Comparison of ENCODE assay signal across 9 mouse cellular contexts in genomic region chrX:133931302-133932013, GRCm38 (mm10). TPM values are rescaled to one million over a fixed set of nuclear protein-coding genes. Genes with fewer than 3 reads are reported as not detected.
DNase-seq lines count a peak whose midpoint lies in the region; ATAC-seq lines count a peak whose summit lies in the region.
"Had no signal": no experiment of that assay in that cellular context is flagged by ENCODE, and none has a peak within 500 bp of the region (broad histone marks: within the 10 kb centered on the region; RNA-seq: fewer than 3 reads in every experiment).

No protein-coding gene starts in this region.

- ATAC-seq in hindbrain, embryonic 14.5 days (ENCODE audit: low FRiP score) = no peak
- ATAC-seq in hindbrain, embryonic 16.5 days = no peak
- peak; percentile 57 for ATAC-seq in CD4-positive, CD25-positive, alpha-beta regulatory T cell, adult 4 months
- no peak for ATAC-seq in forebrain, embryonic 12.5 days (ENCODE audit: low FRiP score)

- H3K27me3 ChIP-seq in hindbrain, embryonic 14.5 days (ENCODE audit: control insufficient read depth, insufficient read depth, low read length) = no peaks in the 10 kb centered on the region
- no peaks in the 10 kb centered on the region for H3K27me3 ChIP-seq in hindbrain, embryonic 16.5 days (replicated peaks; ENCODE audit: control insufficient read depth, insufficient read depth, low read length)
- H3K27me3 ChIP-seq in forebrain, embryonic 12.5 days = peaks cover 9% of the 10 kb centered on the region; the same call in 1 of the 2 replicates
- H3K27me3 ChIP-seq: neural tube, embryonic 12.5 days had no signal

- intact Hi-C loops in left cerebral cortex, postnatal 4 days (cut with DNase I) = no loop called here

- H3K4me1 ChIP-seq in hindbrain, embryonic 14.5 days (replicated peaks; ENCODE audit: control insufficient read depth, insufficient read depth, low read length) = no peaks in the 10 kb centered on the region
- H3K4me1 ChIP-seq in hindbrain, embryonic 16.5 days (ENCODE audit: control insufficient read depth, insufficient read depth, low read depth, low read length) = no peaks in the 10 kb centered on the region
- no peaks in the 10 kb centered on the region for H3K4me1 ChIP-seq in forebrain, embryonic 12.5 days
- H3K4me1 ChIP-seq: neural tube, embryonic 12.5 days had no signal

- H3K27ac ChIP-seq in hindbrain, embryonic 14.5 days = no peak overlapping the region
- H3K27ac ChIP-seq in hindbrain, embryonic 16.5 days (ENCODE audit: low read depth, low read length) = no peak overlapping the region
- H3K27ac ChIP-seq in forebrain, embryonic 12.5 days = no peak overlapping the region
- H3K27ac ChIP-seq: neural tube, embryonic 12.5 days had no signal

- no peak overlapping the region for H3K9ac ChIP-seq in hindbrain, embryonic 14.5 days
- no peak overlapping the region for H3K9ac ChIP-seq in hindbrain, embryonic 16.5 days (ENCODE audit: low read depth, low read length)
- H3K9ac ChIP-seq in forebrain, embryonic 12.5 days = no peak overlapping the region
- H3K9ac ChIP-seq: neural tube, embryonic 12.5 days had no signal

- H3K36me3 ChIP-seq in hindbrain, embryonic 14.5 days (replicated peaks; ENCODE audit: control insufficient read depth, insufficient read depth) = no peaks in the 10 kb centered on the region
- H3K36me3 ChIP-seq in hindbrain, embryonic 16.5 days (ENCODE audit: control insufficient read depth, insufficient read depth, low read length) = no peaks in the 10 kb centered on the region
- H3K36me3 ChIP-seq in forebrain, embryonic 12.5 days (replicated peaks) = no peaks in the 10 kb centered on the region
- H3K36me3 ChIP-seq: neural tube, embryonic 12.5 days had no signal

- no peak overlapping the region for H3K4me3 ChIP-seq in hindbrain, embryonic 14.5 days (replicated peaks; ENCODE audit: low read length)
- H3K4me3 ChIP-seq in hindbrain, embryonic 16.5 days (ENCODE audit: low read length) = no peak overlapping the region
- H3K4me3 ChIP-seq in forebrain, embryonic 12.5 days (replicated peaks) = no peak overlapping the region
- H3K4me3 ChIP-seq: neural tube, embryonic 12.5 days had no signal

- 66% methylated on average over 12 of the region's 12 CpGs for WGBS in hindbrain, embryonic 14.5 days
- WGBS in hindbrain, embryonic 16.5 days = 70% methylated on average over 11 of the region's 12 CpGs
- 68% methylated on average over 12 of the region's 12 CpGs for WGBS in forebrain, embryonic 12.5 days

- DNase-seq in hindbrain, embryonic 14.5 days (ENCODE audit: low spot score) = peak; percentile 61
- DNase-seq in R1 (ENCODE audit: low read depth, low spot score) = peak; percentile 38
- peak; percentile 48 for DNase-seq in induced T-regulatory cell, adult 2 months (ENCODE audit: low read depth)
- peak; percentile 2 for DNase-seq in left cerebral cortex, postnatal 4 days
- peak; percentile 34 for DNase-seq in thymus, postnatal 14 days

- H3K4me2 ChIP-seq in hindbrain, embryonic 14.5 days (replicated peaks) = no peak overlapping the region
- no peak overlapping the region for H3K4me2 ChIP-seq in hindbrain, embryonic 16.5 days (ENCODE audit: low read length)
- no peak overlapping the region for H3K4me2 ChIP-seq in forebrain, embryonic 12.5 days
- H3K4me2 ChIP-seq: neural tube, embryonic 12.5 days had no signal

- no peaks in the 10 kb centered on the region for H3K9me3 ChIP-seq in hindbrain, embryonic 14.5 days (ENCODE audit: control insufficient read depth, low read length)
- no peaks in the 10 kb centered on the region for H3K9me3 ChIP-seq in hindbrain, embryonic 16.5 days (ENCODE audit: control insufficient read depth, low read length)
- no peaks in the 10 kb centered on the region for H3K9me3 ChIP-seq in forebrain, embryonic 12.5 days
- H3K9me3 ChIP-seq: neural tube, embryonic 12.5 days had no signal

RNA-seq across cellular contexts. Expression of gene Srpx2, which starts 23.2 kb away (rescaled TPM):
- 1.5 and 1.9 TPM in 2 replicates for polyA plus RNA-seq in hindbrain, embryonic 14.5 days (2014; fragmentation: Nextera tagmentation; extraction: Ambion mirVana)
- polyA plus RNA-seq in hindbrain, embryonic 16.5 days (2015; fragmentation: Nextera tagmentation; extraction: Ambion mirVana) = 1.2 and 1.7 TPM in 2 replicates
- not detected for polyA plus RNA-seq in CD4-positive, CD25-positive, alpha-beta regulatory T cell, adult 4 months (2017; shearing (Covaris generic))
- total RNA-seq in left cerebral cortex, postnatal 4 days (2021) = under 1 TPM; 0.50 to 0.84 TPM
- polyA plus RNA-seq in forebrain, embryonic 12.5 days (2016; fragmentation: Nextera tagmentation; extraction: Ambion mirVana) = 0.27 and 0.74 TPM in 2 replicates

RNA-seq across cellular contexts. Expression of gene Tspan6, which starts 33.2 kb away (rescaled TPM):
- 295 and 303 TPM in 2 replicates for polyA plus RNA-seq in hindbrain, embryonic 14.5 days (2014; fragmentation: Nextera tagmentation; extraction: Ambion mirVana)
- 273 and 288 TPM in 2 replicates for polyA plus RNA-seq in hindbrain, embryonic 16.5 days (2015; fragmentation: Nextera tagmentation; extraction: Ambion mirVana)
- 1 to 10 TPM; 5.8 to 6.0 TPM for polyA plus RNA-seq in CD4-positive, CD25-positive, alpha-beta regulatory T cell, adult 4 months (2017; shearing (Covaris generic))
- total RNA-seq in left cerebral cortex, postnatal 4 days (2021) = 10 to 100 TPM; 86.6 to 92.0 TPM
- 212 TPM in 2 replicates for polyA plus RNA-seq in forebrain, embryonic 12.5 days (2016; fragmentation: Nextera tagmentation; extraction: Ambion mirVana)

RNA-seq across cellular contexts. Expression of gene Sytl4, which starts 50.2 kb away (rescaled TPM):
- 0.80 and 1.1 TPM in 2 replicates for polyA plus RNA-seq in hindbrain, embryonic 14.5 days (2014; fragmentation: Nextera tagmentation; extraction: Ambion mirVana)
- polyA plus RNA-seq in hindbrain, embryonic 16.5 days (2015; fragmentation: Nextera tagmentation; extraction: Ambion mirVana) = 0.99 and 1.0 TPM in 2 replicates
- 1 to 10 TPM; 2.1 to 3.0 TPM for polyA plus RNA-seq in CD4-positive, CD25-positive, alpha-beta regulatory T cell, adult 4 months (2017; shearing (Covaris generic))
- total RNA-seq in left cerebral cortex, postnatal 4 days (2021) = under 1 TPM; 0.44 to 0.91 TPM
- 0.81 and 1.00 TPM in 2 replicates for polyA plus RNA-seq in forebrain, embryonic 12.5 days (2016; fragmentation: Nextera tagmentation; extraction: Ambion mirVana)

Comparison
In these comparisons a context has a peak if more than half of its experiments do, and no peak if none do; other contexts are left out.
1. DNase-seq: peak in every context shown above with its lines; median percentile 61 in hindbrain, embryonic 14.5 days; 48 in induced T-regulatory cell, adult 2 months; 38 in R1; 34 in thymus, postnatal 14 days; 2 in left cerebral cortex, postnatal 4 days.
2. RNA of gene Tspan6, which starts 33.2 kb away (polyA plus RNA-seq): 295 to 303 TPM in hindbrain, embryonic 14.5 days, 273 to 288 TPM in hindbrain, embryonic 16.5 days and 212 TPM in forebrain, embryonic 12.5 days; 5.8 to 6.0 TPM in CD4-positive, CD25-positive, alpha-beta regulatory T cell, adult 4 months; every median in the first group is over 10 times any median in the second.